Mouse (Mus musculus) small intestine, adult 2 months (tissue): ENCODE results near the gene Slc29a1. TPM values are rescaled to one million over a fixed set of nuclear protein-coding genes. Genes with fewer than 3 reads are reported as not detected.
A peak's percentile ranks its signal among the peaks of the same experiment; 100 is the strongest.

ENCODE experiments used
- H3K27ac ChIP-seq: fragments of 200-500 bp; 2 replicates; pipeline ENCODE4 v1.5.1; 2012; ENCODE audit warnings: low read depth, low read length, control low read depth, inconsistent platforms; ENCODE audit not compliant: insufficient read depth
- H3K27me3 ChIP-seq: fragments of 200-500 bp; 2 replicates; pipeline ENCODE4 v1.6.1; 2012; ENCODE audit warnings: mild to moderate bottlenecking, moderate library complexity, low read length, inconsistent platforms; ENCODE audit not compliant: control insufficient read depth, insufficient read depth
- H3K36me3 ChIP-seq: fragments of 200-500 bp; 2 replicates; pipeline ENCODE4 v1.6.1; 2012; ENCODE audit warnings: mild to moderate bottlenecking, low read length, control low read depth, inconsistent platforms; ENCODE audit not compliant: control insufficient read depth, insufficient read depth
- H3K4me1 ChIP-seq: fragments of 200-500 bp; 2 replicates; pipeline ENCODE4 v1.6.1; 2012; ENCODE audit warnings: low read length, inconsistent platforms, mixed read lengths; ENCODE audit not compliant: control insufficient read depth, insufficient read depth, insufficient read length
- H3K4me3 ChIP-seq: fragments of 200-500 bp; 2 replicates; pipeline ENCODE4 v1.5.1; 2012; ENCODE audit warnings: low read depth, mild to moderate bottlenecking, control low read depth, inconsistent platforms, low read length, moderate library complexity
- CTCF ChIP-seq: fragments of 200-500 bp; IDR thresholded peaks from 2 replicates; pipeline ENCODE4 v1.5.1; 2012; ENCODE audit warnings: low read depth, mild to moderate bottlenecking, control low read depth, inconsistent platforms, low read length, moderate library complexity, mixed read lengths; ENCODE audit not compliant: insufficient replicate concordance, insufficient read length; ENCODE audit errors: extremely low read depth
- POLR2A ChIP-seq: fragments of 200-500 bp; IDR thresholded peaks from 2 replicates; pipeline ENCODE4 v1.6.1; 2012; ENCODE audit warnings: low read depth, mild to moderate bottlenecking, control low read depth, inconsistent platforms, low read length, moderate library complexity
- WGBS: fragments of 180-500 bp; shearing (Covaris S2); methylation state at CpG from one replicate; pipeline ENCODE4 v1.1.7; 2018; 5-methylcytosine and 5-hydroxymethylcytosine counted together
- polyA plus RNA-seq: library from polyadenylated mRNA; depleted of rRNA; stranded (reverse); fragments of >200 nt; gene quantifications from 2 replicates; pipeline ENCODE4 v1.2.3, GENCODE M21; 2012

The Slc29a1 gene
- polyA plus RNA-seq, 1 experiment: 35.2 TPM

DNA sequence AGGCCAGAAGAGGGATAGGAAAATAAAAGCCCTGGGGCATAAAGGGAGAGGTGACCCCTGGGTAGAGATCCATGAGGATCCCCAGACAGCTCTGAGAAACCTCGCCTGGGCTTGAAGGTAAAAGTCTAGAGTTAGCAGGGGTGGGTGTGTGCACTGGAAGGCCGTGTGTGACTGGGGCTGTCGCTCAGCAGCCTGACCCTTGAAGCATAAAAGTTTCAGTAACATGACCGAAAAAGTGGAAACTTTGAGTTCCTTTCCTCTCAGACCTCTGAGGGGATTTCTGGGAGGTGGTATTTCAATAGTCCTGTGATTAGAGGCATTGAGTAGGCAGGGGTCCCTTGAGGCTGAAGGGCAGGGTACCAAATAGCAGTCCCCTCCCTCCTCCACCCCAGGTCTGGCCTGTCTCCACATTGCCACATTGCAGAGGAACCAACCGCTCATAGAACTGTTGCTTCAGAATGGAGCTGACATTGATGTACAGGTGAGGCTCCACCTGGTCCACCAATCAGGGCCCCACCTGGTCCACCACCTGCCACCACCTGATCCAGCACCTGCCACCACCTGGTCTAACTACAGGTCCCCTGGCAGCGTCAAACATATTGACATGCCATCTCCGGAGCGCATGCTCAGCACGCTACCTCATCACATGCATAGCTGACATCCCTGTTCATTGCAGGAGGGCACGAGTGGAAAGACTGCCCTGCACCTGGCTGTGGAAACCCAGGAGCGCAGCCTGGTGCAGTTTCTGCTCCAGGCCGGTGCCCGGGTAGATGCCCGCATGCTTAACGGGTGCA is 39.5 kb downstream of the Slc29a1 start:
- Histone ChIP-seq H3K36me3 (no peaks in the 10 kb centered on the region), H3K4me3 (no peak overlapping the region), H3K27me3 (no peaks in the 10 kb centered on the region), H3K27ac (no peak overlapping the region), H3K4me1 (peaks cover 10% of the 10 kb centered on the region)
- TF ChIP-seq CTCF (no peak), POLR2A (no peak)
- WGBS: 79% methylated on average over 15 of the region's 15 CpGs

DNA sequence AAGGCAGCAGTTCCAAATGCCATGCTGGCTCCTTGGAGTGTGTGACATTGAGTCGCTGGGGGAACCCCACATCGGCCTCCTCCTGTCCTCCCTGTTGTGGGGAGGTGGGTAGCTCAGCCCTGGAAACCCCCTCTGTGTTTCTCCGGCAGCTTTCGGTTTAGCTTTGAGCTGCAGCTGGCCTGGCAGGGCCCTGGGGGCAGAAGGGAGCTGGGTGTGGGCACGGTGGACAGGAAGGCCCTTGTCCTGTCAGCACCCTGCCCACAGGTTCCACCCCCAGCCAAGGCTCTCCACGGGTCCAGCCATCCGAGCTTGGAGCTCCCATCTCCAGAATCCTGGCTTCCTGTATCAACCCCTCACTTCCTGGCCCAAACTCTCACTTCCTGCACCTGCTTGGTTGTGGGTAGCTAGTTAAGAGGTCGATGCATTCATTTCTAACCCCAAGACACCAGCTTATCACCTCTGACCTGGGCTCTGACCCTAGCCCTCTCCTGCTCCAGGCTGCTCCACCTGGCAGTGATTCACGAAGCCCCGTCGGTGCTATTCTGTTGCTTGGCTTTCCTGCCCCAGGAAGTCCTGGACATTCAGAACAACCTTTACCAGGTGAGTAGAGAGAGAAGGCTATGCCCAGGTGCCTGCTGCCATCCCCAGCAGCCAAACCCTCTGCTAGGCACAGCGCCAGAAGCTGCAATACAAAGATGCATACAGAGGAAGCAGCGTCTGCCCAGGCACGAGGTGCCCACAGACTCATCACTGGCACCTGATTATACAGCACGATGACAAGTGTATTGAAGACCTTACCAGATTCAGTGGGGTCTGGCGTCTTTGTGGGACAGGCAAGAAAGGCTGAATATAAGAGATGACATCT is 41.2 kb downstream of the Slc29a1 start:
- H3K27me3 ChIP-seq: no peaks in the 10 kb centered on the region; the same call in 1 of the 2 replicates
- 66% methylated on average over 16 of the region's 16 CpGs for WGBS
- peaks cover 7% of the 10 kb centered on the region for H3K4me1 ChIP-seq
- H3K27ac ChIP-seq: peak overlapping the region; percentile 21; the same call in 1 of the 2 replicates
- H3K4me3 ChIP-seq: peak overlapping the region; percentile 61
- TF ChIP-seq CTCF (no peak), POLR2A (no peak)
- H3K36me3 ChIP-seq: no peaks in the 10 kb centered on the region

DNA sequence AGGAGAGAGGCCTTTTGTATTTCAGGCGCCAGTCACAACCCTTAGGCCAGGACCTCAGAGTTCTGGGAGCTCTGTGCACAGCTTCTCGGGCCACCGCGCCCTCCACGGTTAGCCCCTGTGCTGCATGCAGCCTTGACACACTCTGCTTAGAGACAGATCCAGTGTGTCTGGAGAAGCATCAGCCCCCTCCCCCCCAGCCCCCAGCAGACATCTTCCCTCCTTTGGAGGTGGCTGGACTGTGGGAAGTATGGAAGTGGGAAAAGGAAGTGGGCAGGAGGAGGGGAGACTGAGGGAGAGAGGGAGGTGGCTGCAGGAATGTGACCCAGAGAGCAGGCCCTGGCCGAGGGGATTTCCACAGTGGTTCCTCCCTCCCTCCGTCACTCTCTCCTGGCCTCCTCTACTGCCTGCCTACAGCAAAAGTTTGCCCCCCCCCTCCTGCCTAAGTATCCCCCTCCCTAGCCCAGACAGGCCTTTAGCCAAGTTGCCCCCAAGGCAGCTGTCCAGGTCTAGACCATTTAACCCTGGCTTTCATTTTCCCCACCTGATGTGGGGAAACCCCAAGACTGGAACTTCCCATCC is 42.1 kb downstream of the Slc29a1 start:
- TF ChIP-seq POLR2A: no peak
- TF ChIP-seq CTCF: no peak
- Histone ChIP-seq H3K4me3 (peak overlapping the region; percentile 61), H3K4me1 (peaks cover 7% of the 10 kb centered on the region), H3K27me3 (no peaks in the 10 kb centered on the region; the same call in 1 of the 2 replicates), H3K36me3 (no peaks in the 10 kb centered on the region), H3K27ac (peak overlapping the region; percentile 61)
- WGBS: 86% methylated on average over 7 of the region's 7 CpGs

DNA sequence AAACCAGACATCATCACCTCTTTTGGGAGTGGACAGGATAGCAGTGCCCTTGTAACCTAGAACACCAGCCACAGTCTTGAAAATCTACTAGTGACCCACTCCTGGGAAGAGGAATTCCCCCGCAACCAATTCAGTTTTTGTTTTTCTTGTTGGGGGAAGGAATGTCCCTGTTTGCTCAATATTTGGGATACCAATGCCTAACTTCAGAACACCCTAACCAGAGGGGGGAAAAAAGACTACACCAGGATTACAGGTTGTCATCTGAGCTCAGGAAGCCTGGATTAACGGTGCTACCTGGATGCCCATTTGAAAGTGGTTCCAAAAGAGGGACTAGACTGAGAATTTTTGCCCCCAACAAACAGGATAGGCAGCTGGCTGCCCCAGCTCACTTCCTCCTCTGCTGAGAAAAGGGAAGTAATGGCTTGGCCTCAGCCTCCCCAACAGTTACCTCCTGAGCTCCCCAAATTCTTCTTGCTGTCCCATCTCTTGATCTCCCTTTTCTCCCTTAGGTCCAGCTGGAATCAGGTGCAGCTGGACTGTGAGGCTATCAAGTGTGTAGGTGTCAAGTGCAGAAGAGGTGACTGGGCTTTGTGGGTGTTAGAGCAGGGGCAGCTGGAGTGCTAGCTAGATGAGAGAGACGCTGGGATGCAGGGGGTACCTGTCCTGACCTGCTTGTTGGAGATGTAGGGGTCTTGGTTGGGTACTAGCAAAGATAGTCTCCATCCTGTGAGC is 42.7 kb downstream of the Slc29a1 start:
- H3K27ac ChIP-seq: peak overlapping the region; percentile 61
- H3K36me3 ChIP-seq: no peaks in the 10 kb centered on the region
- peaks cover 7% of the 10 kb centered on the region for H3K4me1 ChIP-seq
- no peaks in the 10 kb centered on the region; the same call in 1 of the 2 replicates for H3K27me3 ChIP-seq
- WGBS: 68% methylated on average over 3 of the region's 3 CpGs
- peak overlapping the region; percentile 75 for H3K4me3 ChIP-seq
- TF ChIP-seq POLR2A (no peak), CTCF (no peak)

DNA sequence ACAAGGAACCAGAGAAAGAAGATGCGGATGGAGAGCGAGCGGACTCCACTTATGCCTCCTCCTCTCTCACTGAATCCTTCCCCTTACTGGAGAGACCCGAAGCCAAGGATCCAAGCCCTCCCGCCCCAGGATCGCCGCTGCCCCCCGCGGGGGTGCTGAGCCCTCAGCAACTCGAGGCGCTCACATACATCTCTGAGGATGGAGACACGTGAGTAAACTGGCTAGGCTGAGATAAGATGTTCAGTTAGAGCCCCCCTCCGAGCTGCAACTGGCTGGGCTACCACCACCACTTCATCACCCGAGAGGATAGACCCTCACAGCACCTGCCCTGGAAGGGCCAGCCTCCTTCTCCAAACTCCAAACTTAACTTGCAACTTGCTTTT is 43.3 kb downstream of the Slc29a1 start:
- TF ChIP-seq CTCF (no peak), POLR2A (no peak)
- Histone ChIP-seq H3K27me3 (peaks cover 5% of the 10 kb centered on the region; the same call in 1 of the 2 replicates), H3K36me3 (no peaks in the 10 kb centered on the region), H3K4me1 (peaks cover 7% of the 10 kb centered on the region), H3K27ac (peak overlapping the region; percentile 61; the same call in 1 of the 2 replicates), H3K4me3 (peak overlapping the region; percentile 75)
- 1% methylated on average over 14 of the region's 14 CpGs for WGBS

DNA sequence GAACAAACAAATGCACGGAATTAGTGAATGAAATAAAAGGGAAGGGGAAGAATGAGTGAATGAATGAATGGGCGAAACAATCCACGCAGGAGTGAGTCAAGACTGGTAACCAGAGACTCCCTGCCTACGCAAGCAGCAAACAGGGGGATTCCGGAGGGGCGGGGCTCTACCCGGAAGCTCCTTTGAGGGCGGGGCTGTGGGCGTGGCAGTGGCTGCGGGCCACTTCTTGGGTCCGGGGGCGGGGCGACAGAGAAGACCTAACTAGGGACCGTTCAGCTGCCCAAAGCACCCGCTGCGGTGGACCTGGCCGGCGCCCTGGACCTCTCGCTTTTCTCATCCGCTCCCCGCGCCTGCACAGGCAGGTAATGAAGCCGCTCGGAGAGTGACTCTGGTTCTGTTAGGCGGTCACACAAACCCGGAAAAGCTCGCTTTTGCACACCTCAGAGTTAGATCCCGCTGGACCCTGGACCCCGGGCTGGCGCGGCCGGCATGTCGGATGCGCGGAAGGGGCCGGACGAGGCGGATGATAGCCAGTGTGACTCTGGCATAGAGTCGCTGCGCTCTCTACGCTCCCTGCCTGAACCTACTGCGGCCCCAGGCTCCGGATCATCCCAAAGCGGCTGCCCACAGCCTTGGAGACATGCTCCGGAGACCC is 43.8 kb downstream of the Slc29a1 start, which contains the start of gene Nfkbie:
TSS of gene Nfkbie (plus strand) at position 252 of the 655 bp plus-strand sequence.
- Histone ChIP-seq H3K27ac (peak within 1 kb of the TSS; percentile 61; the same call in 1 of the 2 replicates), H3K27me3 (peaks cover 10% of the 10 kb centered on the region; the same call in 1 of the 2 replicates), H3K36me3 (no peaks in the 10 kb centered on the region), H3K4me3 (peak within 1 kb of the TSS; percentile 75), H3K4me1 (peaks cover 7% of the 10 kb centered on the region)
- TF ChIP-seq CTCF (no peak), POLR2A (peak; percentile 82)
- WGBS: 1% methylated on average over 45 of the region's 45 CpGs
